Mouse (Mus musculus) intestine, embryonic 14.5 days (tissue): ENCODE data around the gene Map4k4. TPM values are rescaled to one million over a fixed set of nuclear protein-coding genes. Genes with fewer than 3 reads are reported as not detected.

Experiments used
- ATAC-seq: fragments of 200-750 bp; cut with Nextera tagmentation; replicated peaks from 2 replicates; pipeline ENCODE4 v1.8.0; 2017; ENCODE audit warnings: low read depth, moderate number of reproducible peaks, moderate TSS enrichment, moderate library complexity; ENCODE audit not compliant: low FRiP score, low TSS enrichment
- DNase-seq: peaks from one replicate; pipeline ENCODE4 v3.0.0-alpha.2; 2018; ENCODE audit warnings: low spot score
- H3K27ac ChIP-seq: fragments of 300-500 bp; sonication (generic); 2 replicates; pipeline ENCODE4 v1.5.1; 2014; ENCODE audit warnings: low read depth, mild to moderate bottlenecking, control low read depth
- H3K27me3 ChIP-seq: fragments of 300-500 bp; sonication (generic); replicated peaks from 2 replicates; pipeline ENCODE4 v1.6.1; 2014; ENCODE audit warnings: low read length, control low read depth; ENCODE audit not compliant: control insufficient read depth, insufficient read depth
- H3K36me3 ChIP-seq: fragments of 300-500 bp; sonication (generic); 2 replicates; pipeline ENCODE4 v1.6.1; 2014; ENCODE audit warnings: low read length, control low read depth; ENCODE audit not compliant: control insufficient read depth, insufficient read depth
- H3K4me1 ChIP-seq: fragments of 300-500 bp; sonication (generic); replicated peaks from 2 replicates; pipeline ENCODE4 v1.6.1; 2014; ENCODE audit warnings: low read length, control low read depth, mixed read lengths; ENCODE audit not compliant: control insufficient read depth, insufficient read depth
- H3K4me2 ChIP-seq: fragments of 300-500 bp; sonication (generic); 2 replicates; pipeline ENCODE4 v1.6.1; 2014; ENCODE audit warnings: low read length
- H3K4me3 ChIP-seq: fragments of 300-500 bp; sonication (generic); 2 replicates; pipeline ENCODE4 v1.5.1; 2014; ENCODE audit warnings: low read depth, low read length, control low read depth, mixed read lengths
- H3K9ac ChIP-seq: fragments of 300-500 bp; sonication (generic); 2 replicates; pipeline ENCODE4 v1.6.1; 2014; ENCODE audit warnings: mild to moderate bottlenecking, low read length
- H3K9me3 ChIP-seq: fragments of 300-500 bp; sonication (generic); 2 replicates; pipeline ENCODE4 v1.6.1; 2016; ENCODE audit warnings: low read length, control low read depth; ENCODE audit not compliant: control insufficient read depth
- WGBS: fragments of 180-500 bp; shearing (Covaris S2); extraction: QIAGEN DNeasy Blood & Tissue Kit; methylation state at CpG from one replicate; pipeline ENCODE4 v1.1.7; 2014; 5-methylcytosine and 5-hydroxymethylcytosine counted together
- polyA plus RNA-seq: library from polyadenylated mRNA; unstranded; fragments of >200 nt; fragmentation: Nextera tagmentation; extraction: Ambion mirVana; gene quantifications from 2 replicates; pipeline ENCODE4 v1.2.1, GENCODE M21; 2014

Gene Map4k4
- polyA plus RNA-seq, 1 experiment from 2014 or later = 35.4 TPM

DNA sequence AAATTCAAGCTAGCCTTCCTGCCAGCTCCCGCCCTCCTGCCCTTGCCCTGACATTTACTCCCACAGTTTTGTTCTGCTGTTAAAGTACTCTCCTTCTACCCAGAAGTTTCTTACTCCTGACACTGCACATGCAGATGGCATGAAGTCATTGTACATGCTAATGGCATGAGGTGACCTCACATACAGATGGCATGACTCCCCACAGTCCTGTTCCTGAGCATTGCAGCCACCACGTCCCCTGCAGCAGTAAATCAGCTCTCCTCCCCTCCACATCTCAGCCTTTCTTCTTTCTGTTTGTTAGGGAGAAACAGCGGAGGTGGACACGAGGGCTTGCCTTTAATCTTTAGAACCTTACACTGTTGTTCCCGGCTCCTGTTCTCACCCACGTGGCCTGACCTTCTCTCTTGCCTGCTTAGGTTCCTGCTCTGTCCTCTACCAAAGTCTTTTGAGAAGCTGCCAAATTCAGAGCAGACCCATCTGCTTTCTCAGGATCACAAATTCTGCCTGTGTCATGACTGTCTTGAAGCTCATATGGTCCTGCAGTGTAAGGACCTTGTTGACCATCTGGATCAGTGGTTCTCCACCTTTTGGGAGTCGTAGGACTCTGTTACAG lies 114.5 kb downstream of the Map4k4 start:
- no peaks in the 10 kb centered on the region for H3K27me3 ChIP-seq
- H3K4me2 ChIP-seq = no peak overlapping the region
- no peak overlapping the region for H3K27ac ChIP-seq
- H3K9ac ChIP-seq = no peak overlapping the region
- no peak overlapping the region for H3K4me3 ChIP-seq
- ATAC-seq = no peak
- no peak for DNase-seq
- no peaks in the 10 kb centered on the region for H3K9me3 ChIP-seq
- 78% methylated on average over 7 of the region's 7 CpGs for WGBS
- H3K36me3 ChIP-seq = peaks cover 98% of the 10 kb centered on the region
- 0 out of 2 replicates have a peak, but pooled peaks cover 3% of the 10 kb centered on the region for H3K4me1 ChIP-seq

DNA sequence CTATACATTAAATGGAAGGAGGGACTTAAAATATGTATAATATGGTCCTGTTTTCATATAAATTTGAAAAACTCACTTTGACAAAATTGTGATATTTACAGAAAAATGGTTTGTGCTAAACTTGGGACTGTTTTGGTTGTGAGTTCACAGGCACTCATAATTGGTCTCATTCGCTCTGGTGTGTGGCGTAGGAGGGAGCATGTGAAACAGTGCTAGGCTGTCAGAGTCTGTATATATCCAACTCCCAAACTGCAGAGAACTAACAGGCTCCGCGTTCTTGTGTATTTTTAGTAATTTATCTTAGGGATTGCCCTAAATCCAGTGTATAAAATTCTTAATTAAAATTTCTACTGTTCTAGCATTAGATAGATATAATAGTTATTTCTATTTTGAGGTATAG lies 120.9 kb downstream of the Map4k4 start:
- H3K4me1 ChIP-seq = 0 out of 2 replicates have a peak, but pooled peaks cover 3% of the 10 kb centered on the region

DNA sequence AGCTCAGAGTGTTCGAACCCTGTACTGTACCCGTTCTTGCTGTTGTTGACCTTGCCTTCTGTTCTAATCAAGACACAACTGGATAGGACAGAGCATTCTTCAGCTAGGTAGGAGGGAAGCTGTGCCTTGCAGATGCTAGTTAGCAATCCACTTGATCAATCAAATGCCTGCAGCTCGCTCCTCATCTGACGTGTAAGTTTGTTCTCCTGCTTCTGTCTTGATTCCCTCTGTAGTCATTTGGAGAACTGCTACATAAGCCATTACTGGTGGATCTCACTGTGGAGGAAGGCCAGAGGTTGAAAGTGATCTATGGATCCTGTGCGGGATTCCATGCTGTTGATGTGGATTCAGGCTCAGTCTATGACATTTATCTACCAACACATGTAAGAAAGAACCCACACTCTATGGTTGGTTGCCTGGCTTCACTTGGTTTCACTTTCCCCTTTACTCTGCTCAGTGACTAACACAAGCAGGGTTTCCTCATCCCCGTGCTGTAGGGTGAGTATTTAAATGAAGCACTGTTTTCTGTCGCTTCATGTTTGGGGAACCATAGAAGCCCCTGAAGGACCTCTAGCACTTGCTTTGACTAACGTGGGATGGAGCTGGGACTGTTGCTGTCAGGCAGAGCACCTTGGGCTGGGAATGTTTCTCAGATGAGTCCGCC lies 121.9 kb downstream of the Map4k4 start:
- Histone ChIP-seq H3K4me3 (no peak overlapping the region), H3K9ac (no peak overlapping the region), H3K4me1 (0 out of 2 replicates have a peak, but pooled peaks cover 3% of the 10 kb centered on the region), H3K36me3 (peaks cover 96% of the 10 kb centered on the region), H3K9me3 (no peaks in the 10 kb centered on the region), H3K27me3 (no peaks in the 10 kb centered on the region), H3K27ac (no peak overlapping the region), H3K4me2 (no peak overlapping the region)
- DNase-seq (peak; percentile 46), ATAC-seq (no peak)
- 84% methylated on average over 9 of the region's 9 CpGs for WGBS

More for the DNA sequence above, 120.9 kb downstream of the Map4k4 start:
- Histone ChIP-seq H3K4me3 (no peak overlapping the region), H3K36me3 (peaks cover 96% of the 10 kb centered on the region), H3K4me2 (no peak overlapping the region), H3K9me3 (no peaks in the 10 kb centered on the region), H3K27ac (no peak overlapping the region), H3K9ac (no peak overlapping the region), H3K27me3 (no peaks in the 10 kb centered on the region)
- 83% methylated on average over 4 of the region's 4 CpGs for WGBS
- DNase-seq (no peak), ATAC-seq (no peak)

DNA sequence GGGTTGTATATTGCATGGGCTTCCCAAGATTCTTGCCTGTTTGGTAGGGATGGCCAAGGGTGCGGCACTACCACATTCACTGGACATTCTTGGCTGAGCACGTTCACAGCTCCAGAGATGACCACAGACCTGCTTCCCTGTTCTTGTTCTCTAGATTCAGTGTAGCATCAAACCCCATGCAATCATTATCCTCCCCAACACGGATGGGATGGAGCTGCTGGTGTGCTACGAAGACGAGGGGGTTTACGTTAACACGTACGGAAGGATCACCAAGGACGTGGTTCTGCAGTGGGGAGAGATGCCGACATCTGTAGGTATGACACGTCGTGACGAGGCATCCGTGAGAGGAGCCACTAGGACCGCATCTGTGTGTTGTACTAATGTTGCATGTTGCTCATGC lies 122.5 kb downstream of the Map4k4 start:
- H3K9me3 ChIP-seq = no peaks in the 10 kb centered on the region
- no peak overlapping the region for H3K4me2 ChIP-seq
- H3K9ac ChIP-seq = no peak overlapping the region
- peaks cover 94% of the 10 kb centered on the region for H3K36me3 ChIP-seq
- no peaks in the 10 kb centered on the region for H3K4me1 ChIP-seq
- ATAC-seq (no peak), DNase-seq (no peak)
- 97% methylated on average over 15 of the region's 15 CpGs for WGBS
- no peak overlapping the region for H3K27ac ChIP-seq
- no peaks in the 10 kb centered on the region for H3K27me3 ChIP-seq
- H3K4me3 ChIP-seq = no peak overlapping the region

DNA sequence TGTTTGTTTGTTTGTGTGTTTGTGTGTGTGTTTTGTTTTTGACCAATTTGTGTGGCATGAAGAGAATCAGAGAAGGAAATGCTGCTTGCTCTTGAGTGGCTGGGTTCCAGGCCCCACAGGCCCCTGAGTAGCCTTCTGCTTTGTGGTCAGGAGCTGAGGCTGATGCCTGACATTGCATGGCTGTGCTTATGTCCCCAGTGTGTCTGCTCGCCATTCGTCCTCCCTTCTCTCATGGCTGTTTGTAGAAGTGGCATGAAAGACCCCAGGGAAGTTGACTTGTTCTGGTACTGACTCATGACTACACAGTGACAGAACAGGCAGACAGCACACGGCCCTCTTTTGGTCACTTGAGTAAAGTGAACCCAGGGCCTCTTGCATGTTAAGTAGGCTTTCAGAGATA lies 123.0 kb downstream of the Map4k4 start:
- DNase-seq (peak; percentile 49), ATAC-seq (no peak)
- no peaks in the 10 kb centered on the region for H3K27me3 ChIP-seq
- H3K27ac ChIP-seq = no peak overlapping the region
- H3K4me3 ChIP-seq = no peak overlapping the region
- WGBS = 74% methylated on average over 3 of the region's 3 CpGs
- H3K9me3 ChIP-seq = no peaks in the 10 kb centered on the region
- no peak overlapping the region for H3K9ac ChIP-seq
- H3K4me2 ChIP-seq = no peak overlapping the region
- no peaks in the 10 kb centered on the region for H3K4me1 ChIP-seq
- H3K36me3 ChIP-seq = peaks cover 91% of the 10 kb centered on the region

DNA sequence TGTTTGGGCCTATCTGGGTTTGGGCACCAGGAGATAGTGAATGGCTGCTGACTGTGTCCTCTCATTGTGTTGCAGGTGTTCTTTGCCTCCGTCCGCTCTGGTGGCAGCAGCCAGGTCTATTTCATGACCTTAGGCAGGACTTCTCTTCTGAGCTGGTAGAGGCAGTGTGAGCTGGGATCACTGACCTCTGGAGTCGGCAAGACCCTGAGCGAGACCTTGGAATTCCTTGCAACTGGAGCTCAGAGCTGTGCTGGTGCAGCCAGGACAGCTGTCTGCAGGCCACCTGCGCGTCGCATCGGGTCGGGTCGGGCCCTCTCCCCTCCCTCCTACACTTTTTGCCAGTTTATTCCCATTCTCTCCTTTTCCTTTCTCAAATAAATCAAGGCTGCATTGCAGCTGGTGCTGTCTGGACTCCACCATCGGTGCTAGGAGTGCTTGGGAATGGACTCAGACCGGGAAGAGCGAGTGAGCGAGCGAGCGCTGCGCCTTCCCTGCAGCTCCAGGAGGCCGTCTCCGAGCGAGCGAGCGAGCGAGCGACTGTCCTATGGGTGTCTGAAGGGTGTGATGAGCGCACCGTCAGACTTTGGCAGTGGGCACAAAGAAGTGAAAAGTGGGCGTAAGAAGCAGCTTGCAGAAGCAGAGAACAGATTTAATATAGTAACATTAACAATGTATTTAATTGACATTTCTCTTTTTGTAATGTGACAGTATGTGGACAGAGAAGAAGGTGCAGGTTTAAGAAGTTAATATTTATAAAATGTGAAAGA lies 124.0 kb downstream of the Map4k4 start:
- DNase-seq = peak; percentile 36
- Histone ChIP-seq H3K9ac (no peak overlapping the region), H3K27me3 (no peaks in the 10 kb centered on the region), H3K36me3 (peaks cover 81% of the 10 kb centered on the region), H3K4me3 (no peak overlapping the region), H3K27ac (no peak overlapping the region), H3K9me3 (no peaks in the 10 kb centered on the region), H3K4me2 (no peak overlapping the region), H3K4me1 (no peaks in the 10 kb centered on the region)
- no peak for ATAC-seq
- 90% methylated on average over 27 of the region's 27 CpGs for WGBS

DNA sequence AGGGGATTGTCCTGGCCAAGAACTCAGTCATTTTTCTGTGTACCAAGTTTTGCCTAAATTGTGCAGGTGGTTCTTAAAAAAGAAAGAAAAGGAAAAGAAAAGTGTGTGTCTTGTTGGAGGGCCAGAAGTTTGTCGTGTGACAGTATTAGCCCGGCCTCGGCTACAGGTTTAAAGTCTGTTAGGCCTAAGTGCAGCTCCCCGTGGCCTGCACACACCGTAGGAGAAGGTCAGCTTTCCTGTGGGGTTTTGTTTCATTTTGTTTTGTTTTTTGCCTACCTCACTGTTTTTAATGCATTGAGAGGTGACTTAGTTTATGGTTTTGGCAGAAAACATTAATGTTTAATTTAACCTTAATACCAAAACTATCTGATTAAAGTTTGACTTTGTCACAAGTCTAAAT lies 124.7 kb downstream of the Map4k4 start:
- Histone ChIP-seq H3K36me3 (peaks cover 74% of the 10 kb centered on the region), H3K4me1 (no peaks in the 10 kb centered on the region), H3K27me3 (no peaks in the 10 kb centered on the region), H3K9me3 (no peaks in the 10 kb centered on the region), H3K27ac (no peak overlapping the region), H3K9ac (no peak overlapping the region), H3K4me3 (no peak overlapping the region), H3K4me2 (no peak overlapping the region)
- no peak for DNase-seq
- WGBS = 88% methylated on average over 5 of the region's 5 CpGs
- no peak for ATAC-seq

DNA sequence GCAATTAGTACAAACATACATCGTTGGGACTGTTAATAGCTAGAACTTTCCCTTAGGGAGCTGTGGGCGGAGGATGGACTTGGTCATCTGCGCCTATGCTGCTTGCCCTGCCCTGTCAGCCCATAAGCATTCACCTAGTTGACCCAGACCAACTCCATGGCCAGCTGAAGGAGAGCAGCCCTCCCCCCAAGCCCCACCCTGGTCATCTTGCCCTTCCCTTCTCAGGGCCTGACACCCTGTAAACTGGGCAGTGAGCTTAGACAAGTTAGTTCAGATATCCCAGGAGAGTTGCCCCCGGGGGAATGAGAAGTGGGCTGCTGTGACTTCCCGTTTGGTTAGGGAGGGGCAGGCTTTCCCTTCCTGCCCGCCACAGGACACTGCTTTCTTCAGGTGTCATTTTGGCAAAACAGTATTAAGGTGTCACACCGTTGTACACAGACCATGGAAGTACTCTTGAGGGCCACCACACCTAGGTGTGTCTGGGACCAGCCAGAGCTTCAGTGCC lies 126.5 kb downstream of the Map4k4 start:
- 82% methylated on average over 7 of the region's 7 CpGs for WGBS
- H3K4me3 ChIP-seq = no peak overlapping the region
- no peak overlapping the region for H3K9ac ChIP-seq
- H3K27ac ChIP-seq = no peak overlapping the region
- peaks cover 58% of the 10 kb centered on the region for H3K36me3 ChIP-seq
- no peak overlapping the region for H3K4me2 ChIP-seq
- H3K9me3 ChIP-seq = no peaks in the 10 kb centered on the region
- H3K27me3 ChIP-seq = no peaks in the 10 kb centered on the region
- H3K4me1 ChIP-seq = no peaks in the 10 kb centered on the region
- peak; percentile 51 for DNase-seq
- no peak for ATAC-seq
